Mouse (Mus musculus): ENCODE data around the gene Tenm3.

The Tenm3 gene

DNA sequence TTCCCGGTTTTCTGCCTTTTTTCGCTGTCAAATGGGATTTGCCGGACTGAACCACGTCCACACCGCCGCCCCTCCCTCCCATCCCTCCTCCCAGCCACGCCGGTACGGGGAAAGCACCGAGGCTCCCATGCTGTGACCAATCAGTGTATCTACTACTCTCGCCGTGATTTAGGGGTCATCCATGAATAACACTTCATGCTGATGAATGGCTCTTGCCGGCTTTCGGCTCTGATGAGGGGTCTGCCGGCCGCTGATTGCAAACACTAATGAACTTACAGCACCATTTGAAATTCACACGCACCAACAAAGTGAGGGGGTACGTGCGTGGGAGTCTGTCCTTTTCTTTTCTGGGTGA lies at the start of gene Tenm3:
Gene Tenm3 (minus strand): TSS at position 21 of the 355 bp plus-strand sequence.
- no peak for DNase-seq (ENCODE audit: low read depth in 1 of 2, low spot score in 2 of 2)

DNA sequence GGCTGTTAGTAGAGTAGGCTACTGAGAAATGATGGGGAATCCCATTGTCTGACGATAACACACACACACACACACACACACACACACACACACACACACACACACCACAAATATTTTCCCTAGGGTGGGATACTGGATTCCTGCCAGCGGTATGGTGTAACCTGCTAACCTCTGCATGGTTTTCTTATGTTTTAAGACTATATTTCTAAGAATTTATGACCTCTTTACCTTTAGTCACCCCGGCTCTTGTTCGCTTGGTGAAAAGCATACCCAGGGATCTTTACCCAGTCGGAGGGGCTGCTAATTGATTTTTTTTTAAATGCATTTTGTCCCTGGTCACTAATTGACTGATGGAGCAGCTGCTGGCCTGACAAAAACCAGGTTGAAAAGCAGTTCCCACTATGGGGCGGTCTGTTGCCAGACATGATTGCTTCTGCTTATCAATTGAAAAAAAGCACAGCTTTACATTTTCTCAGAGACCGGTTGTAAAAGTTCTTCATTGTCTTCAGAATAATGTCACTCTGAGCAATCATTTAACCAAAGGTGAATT lies 46.5 kb upstream of the Tenm3 start:
- no peak for DNase-seq (ENCODE audit: low read depth in 1 of 2, low spot score in 2 of 2)

DNA sequence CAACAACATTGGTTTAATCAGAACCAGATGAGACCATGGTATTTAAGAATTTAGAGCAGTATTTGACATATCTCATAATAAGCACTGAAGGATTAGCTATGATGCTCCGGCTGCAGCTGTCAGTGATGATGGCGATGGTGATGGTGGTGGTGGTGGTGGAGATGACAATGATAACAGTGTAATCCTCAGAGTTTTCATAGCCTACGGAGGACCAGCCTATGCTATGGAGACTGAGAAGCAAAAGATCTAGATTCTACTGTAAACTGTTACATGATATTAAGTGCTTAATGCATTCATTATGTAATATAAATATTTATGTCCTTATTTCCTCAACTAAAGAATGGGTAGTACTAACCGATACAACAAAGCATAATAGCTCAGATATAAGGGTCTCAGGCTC lies 40.5 kb upstream of the Tenm3 start:
- no peak for DNase-seq (ENCODE audit: low read depth in 1 of 2, low spot score in 2 of 2)

DNA sequence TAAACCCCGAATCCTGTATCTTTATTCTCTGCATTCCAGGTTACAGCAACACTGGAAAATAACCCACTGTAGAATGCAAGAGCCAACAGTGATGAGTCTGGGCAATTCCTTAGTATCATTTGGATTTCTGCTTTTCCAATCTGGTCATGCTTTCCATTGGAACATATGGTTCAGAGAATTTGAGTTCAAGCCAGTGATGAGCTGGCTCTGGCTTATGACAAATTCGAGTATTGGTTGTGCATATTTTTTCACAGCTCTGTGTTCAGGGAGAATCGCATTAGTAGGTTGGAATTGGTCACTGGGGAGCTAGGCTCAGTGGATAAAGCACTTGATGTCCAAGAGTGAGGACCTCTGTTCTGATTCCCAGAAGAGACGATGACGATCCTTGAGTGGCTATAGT lies 36.8 kb upstream of the Tenm3 start:
- DNase-seq (ENCODE audit: low read depth in 1 of 2, low spot score in 2 of 2), result no peak

DNA sequence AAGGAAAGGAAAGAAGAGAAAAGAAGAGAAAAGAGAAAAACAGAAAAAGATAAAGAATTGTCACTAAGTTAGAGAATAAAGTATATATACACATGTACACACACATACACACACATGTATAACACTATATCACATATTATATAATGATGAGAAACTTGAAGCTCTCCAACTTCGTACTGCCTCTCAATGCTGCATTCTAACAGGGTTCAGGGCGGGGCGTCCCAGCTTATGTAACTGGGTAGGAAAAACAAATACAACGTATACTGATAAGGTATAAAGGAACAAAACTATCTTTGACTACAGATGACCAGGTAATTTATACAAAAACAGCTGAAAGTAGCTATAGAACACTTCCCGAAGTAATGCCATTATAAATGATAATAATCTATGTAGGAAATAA lies 22.2 kb upstream of the Tenm3 start:
- DNase-seq (ENCODE audit: low read depth in 1 of 2, low spot score in 2 of 2), result no peak

DNA sequence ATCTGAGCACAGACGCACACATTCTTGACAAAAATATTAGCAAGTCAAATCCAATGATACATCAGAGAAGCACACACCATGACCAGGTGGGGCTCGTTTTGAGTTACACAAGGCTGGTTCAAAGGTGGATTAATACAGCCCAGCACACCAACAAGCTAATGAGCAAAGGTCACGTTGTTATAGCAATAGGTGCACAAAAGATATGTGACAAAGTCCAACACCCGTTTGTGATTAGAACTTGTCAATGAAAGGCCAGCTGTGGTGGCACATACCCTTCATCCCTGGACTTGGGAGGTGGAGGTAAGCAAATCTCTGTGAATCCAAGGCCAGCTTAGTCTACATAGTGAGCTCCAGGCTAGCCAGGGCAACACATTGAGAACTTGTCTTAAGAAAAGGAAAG lies 21.7 kb upstream of the Tenm3 start:
- no peak for DNase-seq (ENCODE audit: low read depth in 1 of 2, low spot score in 2 of 2)

DNA sequence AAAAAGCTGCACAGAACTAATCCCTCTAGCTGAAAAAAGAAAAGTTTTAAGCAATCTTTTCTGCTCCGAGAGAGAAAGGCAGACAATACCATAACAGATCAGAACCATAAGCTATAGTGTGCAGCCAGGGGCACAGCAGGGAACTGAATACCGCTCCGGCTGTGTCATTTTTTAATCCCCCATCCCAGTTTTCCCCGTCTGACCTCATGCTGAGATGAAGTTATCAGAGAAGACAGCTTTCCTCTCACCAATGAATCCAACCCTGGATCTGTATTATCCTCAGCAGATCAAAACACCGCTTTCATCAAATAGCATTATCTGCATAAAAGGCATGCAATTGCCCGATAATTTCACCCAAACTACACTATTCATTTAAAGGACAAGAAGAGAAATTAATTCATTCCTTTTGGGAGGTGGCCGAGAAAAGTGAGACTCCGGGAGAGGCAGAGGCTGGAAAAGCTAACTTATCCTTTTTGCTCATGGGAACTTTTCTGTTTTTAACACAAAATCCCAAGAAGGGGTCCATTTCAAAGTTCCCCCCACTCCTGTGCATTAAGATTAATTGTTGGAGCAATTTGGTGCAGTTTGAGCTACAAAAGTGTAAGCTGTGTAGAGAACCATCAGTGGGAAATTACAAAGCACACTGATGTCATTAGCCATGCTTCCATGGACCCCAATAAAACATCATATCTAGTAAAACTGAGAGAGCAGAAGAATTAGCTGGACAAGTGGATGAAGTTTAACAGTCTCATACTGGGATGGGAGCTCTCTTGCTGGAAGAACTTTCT lies 6.7 kb upstream of the Tenm3 start:
- no peak for DNase-seq (ENCODE audit: low read depth in 1 of 2, low spot score in 2 of 2)

DNA sequence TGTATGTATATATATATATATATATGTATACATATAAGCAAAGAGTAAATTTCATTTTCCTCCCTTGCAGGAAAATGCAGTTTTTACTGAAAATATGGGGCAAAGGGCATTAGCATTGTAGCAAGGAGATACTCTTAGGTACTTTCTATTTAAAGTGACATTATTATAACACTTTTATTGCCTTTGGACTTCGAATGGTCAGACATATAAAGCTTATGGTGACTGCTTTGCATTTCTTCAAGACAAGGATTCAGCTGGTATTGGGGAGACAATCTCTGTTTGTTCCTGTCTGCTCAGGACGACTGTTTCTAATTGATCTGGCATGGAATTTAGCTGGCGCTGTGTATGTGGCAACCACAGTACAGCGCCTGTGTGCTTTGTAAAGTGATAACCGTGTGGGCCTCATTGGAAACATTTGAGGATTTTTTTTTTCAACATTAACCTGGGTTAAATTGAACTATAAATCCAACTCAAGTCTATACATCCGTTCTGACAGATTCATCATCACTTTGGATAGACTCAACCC lies 5.4 kb upstream of the Tenm3 start:
- DNase-seq (ENCODE audit: low read depth in 1 of 2, low spot score in 2 of 2), result no peak

DNA sequence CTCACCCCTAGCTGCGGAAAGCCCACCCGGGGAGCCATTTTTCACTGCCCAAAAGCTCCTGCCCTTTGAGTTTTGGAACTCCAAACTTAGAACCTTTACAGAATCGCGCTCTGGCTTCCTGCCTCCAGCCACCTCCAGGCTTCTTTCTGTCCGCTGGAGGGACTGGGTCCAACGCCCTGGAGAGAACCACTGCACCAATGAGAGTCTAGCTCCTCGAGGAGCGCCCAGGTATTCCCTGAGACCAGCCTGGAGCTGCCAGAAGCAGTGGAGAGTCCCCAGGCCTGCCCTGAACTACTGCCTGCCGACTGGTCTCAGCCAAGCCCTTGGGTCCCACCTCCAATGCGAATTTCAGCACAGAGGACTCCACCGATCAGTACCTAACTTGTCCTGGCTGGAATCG lies 1.2 kb upstream of the Tenm3 start:
- no peak for DNase-seq (ENCODE audit: low read depth in 1 of 2, low spot score in 2 of 2)

DNA sequence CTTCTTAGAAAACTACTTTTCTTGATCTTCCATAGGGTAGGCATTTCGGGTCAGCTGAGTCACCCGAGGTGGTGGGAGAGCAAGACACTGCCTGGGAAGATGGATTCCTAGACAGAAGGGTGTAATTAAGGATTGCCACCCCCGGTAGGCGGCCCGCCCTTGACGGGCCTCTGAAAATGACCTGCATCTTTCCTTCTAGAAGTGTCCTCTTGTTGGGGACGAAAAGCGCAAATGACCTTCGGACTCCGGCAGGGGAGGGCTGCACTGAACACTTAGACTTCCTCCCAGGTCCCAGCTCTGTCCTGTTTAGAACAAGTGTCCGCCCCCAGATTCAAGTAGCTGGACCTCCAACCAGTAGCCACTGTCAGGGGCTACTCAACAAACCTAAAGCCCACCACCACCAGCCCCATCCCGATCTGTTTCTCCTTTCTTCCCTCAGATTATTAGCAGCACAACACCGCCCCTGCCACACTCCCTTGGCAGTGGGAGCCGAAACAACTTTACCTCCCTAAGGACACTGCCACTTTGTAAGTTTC lies 687 bp upstream of the Tenm3 start:
- no peak for DNase-seq (ENCODE audit: low read depth in 1 of 2, low spot score in 2 of 2)

DNA sequence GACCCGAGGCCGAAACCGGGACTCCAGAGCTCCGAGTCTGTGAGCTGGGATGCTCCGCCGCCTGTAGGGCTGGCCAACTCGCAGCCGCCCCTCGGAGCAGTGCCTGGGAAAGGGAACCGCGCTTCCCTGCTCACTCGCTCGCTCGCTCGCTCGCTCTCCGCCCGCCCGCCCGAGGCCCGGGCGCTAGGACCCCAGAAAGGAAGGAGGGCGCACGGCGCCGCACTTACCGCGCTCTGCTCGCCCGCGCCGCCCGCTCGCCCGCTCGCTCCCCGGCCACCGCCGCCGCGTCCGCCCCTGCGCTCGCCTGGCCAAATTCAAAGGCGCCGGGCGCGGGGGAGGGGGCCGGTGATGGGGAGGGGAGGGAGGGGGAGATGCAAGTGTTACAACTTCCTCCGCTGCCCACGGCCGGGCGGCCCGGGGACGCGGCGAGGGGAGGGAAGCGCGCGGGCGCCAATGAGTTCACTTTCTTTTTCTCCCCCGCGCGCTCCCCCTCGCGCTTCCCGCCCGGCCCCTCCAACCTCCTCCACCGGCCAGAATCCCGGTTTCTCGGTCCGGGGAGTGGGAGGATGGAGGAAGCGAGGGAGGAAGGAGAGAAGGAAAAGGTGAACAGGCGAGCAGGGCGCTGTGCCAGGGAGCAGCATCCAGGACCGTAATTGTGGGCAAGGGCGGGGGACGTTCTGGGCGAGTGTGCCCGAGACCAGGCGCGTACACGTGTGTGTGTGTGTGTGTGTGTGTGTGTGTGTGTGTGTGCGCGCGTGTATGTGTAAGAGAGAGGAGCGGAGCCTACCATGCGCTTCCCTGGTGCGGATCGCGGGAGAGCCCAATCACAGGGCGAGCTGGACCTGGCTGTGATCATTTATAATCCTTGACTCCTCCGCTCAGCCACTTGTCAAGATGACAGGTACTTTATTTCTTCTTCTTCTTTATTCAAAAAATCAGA lies 490 bp downstream of the Tenm3 start:
- DNase-seq (ENCODE audit: low read depth in 1 of 2, low spot score in 2 of 2), result no peak

DNA sequence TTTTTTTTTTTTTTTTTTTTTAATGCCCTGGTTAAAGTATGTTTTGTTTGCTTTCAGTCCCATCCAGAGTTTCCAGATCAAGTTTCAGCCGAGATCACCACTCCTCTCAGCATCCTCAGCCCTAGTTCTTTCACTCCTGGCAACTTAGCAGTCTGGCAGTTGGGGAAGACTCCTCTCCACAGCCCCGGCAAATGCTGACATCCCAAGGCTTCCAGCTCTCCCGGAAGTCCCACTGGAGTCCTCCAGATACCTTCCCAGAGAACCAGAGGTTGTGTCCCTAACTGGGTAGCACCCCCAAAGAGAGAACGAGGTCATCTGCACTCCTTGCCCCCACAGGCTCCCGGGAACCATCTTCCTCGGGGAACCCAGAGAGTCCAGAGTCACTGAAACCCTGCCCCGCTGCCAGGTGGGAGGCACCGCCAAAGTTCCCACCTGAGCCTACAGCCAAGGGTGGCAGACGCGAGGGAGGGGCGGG lies 1.2 kb downstream of the Tenm3 start:
- DNase-seq (ENCODE audit: low read depth in 1 of 2, low spot score in 2 of 2), result no peak

DNA sequence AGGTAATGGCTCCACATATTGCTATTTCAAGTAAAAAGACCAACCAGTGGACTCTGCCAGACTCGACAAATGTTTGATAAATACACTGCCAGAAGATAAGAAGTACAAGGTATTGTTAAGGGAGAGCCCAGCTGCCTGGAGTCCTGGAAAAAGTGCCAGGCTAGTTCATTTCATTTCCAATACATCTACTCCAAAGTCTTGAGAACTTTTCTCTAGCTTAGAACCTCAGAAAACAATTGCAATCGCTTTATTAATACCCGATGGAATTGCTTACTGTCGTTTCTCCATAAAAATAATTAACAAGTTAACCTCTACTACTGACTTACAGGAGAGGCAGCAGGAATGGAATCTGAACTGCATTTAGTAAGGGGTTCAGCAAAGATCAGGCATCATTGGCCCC lies 1.7 kb downstream of the Tenm3 start:
- DNase-seq (ENCODE audit: low read depth in 1 of 2, low spot score in 2 of 2), result no peak

DNA sequence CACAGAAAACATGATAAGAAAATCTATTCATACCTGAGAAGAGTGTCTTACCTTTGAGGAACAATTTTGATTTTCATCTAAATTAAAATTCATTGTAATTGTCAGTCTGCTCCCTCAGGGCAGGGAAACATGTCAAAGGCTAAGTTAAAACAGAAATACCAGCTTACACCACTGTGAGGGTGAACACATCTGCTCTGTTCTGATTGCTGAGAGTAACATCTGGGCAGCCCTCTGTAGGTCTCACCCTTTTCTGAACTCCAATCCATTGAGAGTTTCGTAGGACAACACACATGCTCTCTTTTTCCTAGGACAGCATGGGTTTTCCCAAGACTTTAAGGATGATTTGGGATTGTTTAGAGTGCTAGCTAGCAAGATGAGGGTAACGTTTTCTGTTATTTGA lies 8.0 kb downstream of the Tenm3 start:
- no peak for DNase-seq (ENCODE audit: low read depth in 1 of 2, low spot score in 2 of 2)

DNA sequence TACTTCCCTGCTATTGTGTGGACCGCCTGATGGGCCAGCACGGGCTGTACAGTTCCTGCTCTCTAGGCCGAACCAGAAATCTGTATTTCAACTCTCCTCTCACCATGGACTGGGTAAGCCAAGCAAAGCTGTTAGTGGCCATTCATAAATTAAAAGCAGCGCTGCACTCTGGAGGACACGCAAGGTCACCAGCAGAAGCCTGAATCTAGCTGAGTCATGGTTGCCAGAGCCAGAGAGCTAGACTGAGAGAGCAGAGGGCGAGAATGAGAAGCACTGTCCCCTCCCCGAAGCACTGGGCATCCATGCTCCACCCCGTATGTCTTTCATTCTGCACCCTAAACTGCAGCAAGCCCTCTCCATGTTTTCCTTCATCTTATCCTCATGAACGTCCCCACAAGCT lies 16.3 kb downstream of the Tenm3 start:
- DNase-seq (ENCODE audit: low read depth in 1 of 2, low spot score in 2 of 2), result no peak

DNA sequence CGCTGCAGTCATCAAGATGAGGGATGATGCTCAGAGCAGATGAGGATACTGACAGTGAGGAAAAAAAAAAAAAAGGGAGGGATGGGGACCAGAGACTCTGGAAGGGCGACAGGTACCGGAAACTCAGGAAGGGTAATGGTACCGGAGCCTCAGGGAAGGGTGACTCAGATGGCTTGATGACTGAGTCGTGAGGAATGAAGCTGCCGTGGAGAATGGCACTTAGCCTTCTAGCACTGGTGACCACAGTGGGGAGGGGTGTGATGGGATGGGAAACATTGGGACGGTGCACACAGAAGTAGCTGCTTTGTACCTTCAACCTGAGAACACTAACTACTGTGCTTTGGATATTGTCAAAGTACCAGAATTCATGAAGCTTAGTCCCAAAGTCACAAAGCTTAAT lies 18.1 kb downstream of the Tenm3 start:
- DNase-seq (ENCODE audit: low read depth in 1 of 2, low spot score in 2 of 2), result no peak

DNA sequence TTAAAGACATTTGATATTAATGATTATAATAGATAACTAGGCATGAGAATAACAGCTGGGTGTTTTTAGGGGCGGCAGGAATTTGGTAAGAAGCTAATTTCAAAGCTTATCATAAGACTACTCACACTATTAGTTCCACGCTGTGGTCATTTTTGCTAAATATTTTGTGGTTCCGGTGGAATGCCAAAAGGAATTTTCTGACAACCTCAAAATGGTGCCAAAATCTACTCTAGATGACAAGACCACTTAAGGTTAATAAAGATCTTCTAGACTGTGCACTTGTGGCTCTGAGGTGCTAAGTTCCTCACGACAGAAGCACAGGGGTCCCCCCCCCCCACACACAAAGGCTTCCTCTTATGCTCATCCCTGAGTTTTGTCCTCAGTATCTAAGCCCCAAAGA lies 21.5 kb downstream of the Tenm3 start:
- no peak for DNase-seq (ENCODE audit: low read depth in 1 of 2, low spot score in 2 of 2)

DNA sequence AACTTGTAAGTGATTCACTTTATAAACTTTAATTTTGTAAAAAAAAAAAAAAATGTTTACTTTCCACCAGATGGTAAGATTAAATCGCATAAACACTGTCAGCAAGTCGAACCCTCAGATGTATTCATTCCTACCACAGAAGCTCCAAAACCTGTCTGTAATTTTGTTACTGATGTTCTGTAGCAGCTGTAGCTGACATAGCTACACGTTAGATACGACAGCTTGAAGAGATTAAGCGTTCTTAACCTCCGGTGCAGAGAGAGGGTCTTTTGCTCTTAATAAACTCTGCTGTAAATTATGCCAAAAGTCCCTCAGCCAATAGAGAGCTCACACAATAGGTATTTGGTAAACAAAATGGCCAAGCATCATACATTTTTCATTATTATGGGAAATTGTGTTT lies 23.8 kb downstream of the Tenm3 start:
- no peak for DNase-seq (ENCODE audit: low read depth in 1 of 2, low spot score in 2 of 2)

DNA sequence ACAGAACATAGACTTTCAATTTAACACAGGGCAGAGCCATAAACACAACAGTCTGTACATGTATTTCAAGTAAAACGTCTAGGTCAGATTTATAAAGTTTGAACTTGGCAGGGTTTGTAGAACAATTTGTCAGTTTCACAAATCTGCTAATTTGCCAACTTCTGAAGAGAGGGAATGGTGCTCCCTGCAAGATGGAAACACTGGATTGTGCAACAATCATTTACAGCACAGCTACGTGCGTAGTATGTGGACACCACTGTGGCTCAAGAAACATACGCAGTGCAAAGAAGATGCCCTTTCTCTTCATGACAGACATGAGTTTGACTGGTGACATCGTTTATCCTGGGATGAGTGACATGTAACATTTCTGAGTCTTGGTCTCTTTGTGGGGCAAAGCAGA lies 24.4 kb downstream of the Tenm3 start:
- DNase-seq (ENCODE audit: low read depth in 1 of 2, low spot score in 2 of 2), result no peak

DNA sequence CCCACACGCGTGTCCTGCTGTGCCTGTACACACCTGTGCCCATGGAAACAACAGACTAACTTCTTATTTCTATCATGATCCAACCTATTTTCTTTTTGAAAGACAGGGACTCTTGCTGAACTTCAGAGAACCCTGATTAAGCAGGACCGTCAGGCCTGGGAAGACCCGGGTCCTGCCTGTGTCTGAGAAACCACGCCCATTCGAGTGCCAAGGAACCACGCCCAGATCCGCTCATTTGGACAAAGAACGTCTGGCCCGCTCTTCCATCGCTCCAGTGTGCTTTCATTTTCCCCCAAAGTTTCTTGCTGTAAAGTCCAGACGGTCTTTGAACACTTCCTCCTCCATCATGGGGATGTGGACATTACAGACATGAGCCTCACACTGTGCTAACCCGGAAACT lies 26.8 kb downstream of the Tenm3 start:
- no peak for DNase-seq (ENCODE audit: low read depth in 1 of 2, low spot score in 2 of 2)

DNA sequence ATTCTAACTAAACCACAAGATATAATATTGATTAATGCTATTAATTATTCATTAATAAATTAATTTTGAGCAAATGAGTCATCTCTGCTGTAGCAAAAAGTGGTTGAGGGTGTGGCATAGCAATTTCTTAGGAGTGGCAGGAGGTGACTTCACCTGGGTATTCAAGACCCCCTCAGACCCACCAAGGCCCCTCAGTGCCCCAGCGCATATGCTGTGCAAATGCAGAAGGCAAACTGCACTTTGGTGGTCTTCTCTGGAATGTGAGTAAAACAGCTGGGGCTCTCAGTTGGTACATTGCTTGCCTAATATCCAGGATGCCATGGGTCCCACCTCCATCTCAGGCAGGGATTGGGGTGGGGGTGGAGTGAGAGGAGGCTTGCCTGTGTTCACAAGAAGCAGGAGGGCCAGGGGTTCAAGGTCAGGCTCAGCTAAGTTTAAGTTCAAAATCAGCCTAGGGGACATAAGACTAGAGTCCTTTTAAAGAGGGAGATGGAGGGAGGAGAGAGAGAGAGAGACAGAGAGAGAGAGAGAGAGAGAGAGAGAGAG lies 31.5 kb downstream of the Tenm3 start:
- no peak for DNase-seq (ENCODE audit: low read depth in 1 of 2, low spot score in 2 of 2)

Measured in monocyte, adult 2 months (primary cell).